Comparison of ENCODE assay signal across 29 mouse cellular contexts in genomic region chr13:102755124-102755523, GRCm38 (mm10).
"Had no signal": no experiment of that assay in that cellular context is flagged by ENCODE, and none has a peak within 500 bp of the region (broad histone marks: within the 10 kb centered on the region; RNA-seq: fewer than 3 reads in every experiment).

No protein-coding gene starts in this region.

- H3K4me2 ChIP-seq: heart, embryonic 11.5 days; heart, embryonic 12.5 days; heart, embryonic 13.5 days; heart, embryonic 15.5 days; hindbrain, embryonic 12.5 days; hindbrain, embryonic 13.5 days; hindbrain, embryonic 14.5 days; hindbrain, embryonic 15.5 days; intestine, embryonic 15.5 days; kidney, embryonic 15.5 days had no signal

- H3K9me3 ChIP-seq: heart, embryonic 12.5 days; heart, embryonic 13.5 days; heart, embryonic 15.5 days; hindbrain, embryonic 12.5 days; hindbrain, embryonic 13.5 days; hindbrain, embryonic 15.5 days; intestine, embryonic 15.5 days; kidney, embryonic 15.5 days had no signal

- H3K4me1 ChIP-seq: hindbrain, embryonic 12.5 days; hindbrain, embryonic 15.5 days; intestine, embryonic 15.5 days had no signal

- H3K9ac ChIP-seq: heart, embryonic 12.5 days; heart, embryonic 13.5 days; heart, embryonic 15.5 days; hindbrain, embryonic 12.5 days; hindbrain, embryonic 13.5 days; hindbrain, embryonic 14.5 days; hindbrain, embryonic 15.5 days; intestine, embryonic 15.5 days; kidney, embryonic 15.5 days had no signal

- DNase-seq: heart, postnatal 10 days; heart, postnatal 14 days; heart, postnatal 36 days; heart, postnatal 4 days; kidney, adult 11 months; kidney, adult 18-20 months; kidney, adult 2 months; kidney, adult 8-10 months; kidney, postnatal 10 days; kidney, postnatal 14 days; kidney, postnatal 25 days; kidney, postnatal 36 days; kidney, postnatal 4 days; layer of hippocampus, adult 9-11 months; layer of hippocampus, postnatal 36 days had no signal

- H3K4me3 ChIP-seq: heart, embryonic 12.5 days; heart, embryonic 13.5 days; heart, embryonic 15.5 days; hindbrain, embryonic 12.5 days; hindbrain, embryonic 13.5 days; hindbrain, embryonic 15.5 days; intestine, embryonic 15.5 days; kidney, embryonic 15.5 days; layer of hippocampus, adult 2 months; left cerebral cortex, adult 2 months had no signal

- H3K27me3 ChIP-seq: heart, embryonic 12.5 days; heart, embryonic 13.5 days; heart, embryonic 15.5 days; hindbrain, embryonic 12.5 days; hindbrain, embryonic 13.5 days; hindbrain, embryonic 15.5 days; intestine, embryonic 15.5 days; kidney, embryonic 15.5 days had no signal

- H3K27ac ChIP-seq: heart, embryonic 13.5 days; heart, embryonic 15.5 days; hindbrain, embryonic 12.5 days; hindbrain, embryonic 13.5 days; hindbrain, embryonic 14.5 days; hindbrain, embryonic 15.5 days; hindbrain, postnatal 0 days; intestine, embryonic 15.5 days; kidney, postnatal 0 days; layer of hippocampus, adult 2 months; left cerebral cortex, adult 2 months had no signal
